Mouse (Mus musculus): ENCODE measurements around the gene Jade2.

The Jade2 gene

GRCm38 (mm10) chr11:51834067-51834411, 23.4 kb downstream of the Jade2 start:
- WGBS = 94% methylated on average over 8 of the region's 8 CpGs

DNA sequence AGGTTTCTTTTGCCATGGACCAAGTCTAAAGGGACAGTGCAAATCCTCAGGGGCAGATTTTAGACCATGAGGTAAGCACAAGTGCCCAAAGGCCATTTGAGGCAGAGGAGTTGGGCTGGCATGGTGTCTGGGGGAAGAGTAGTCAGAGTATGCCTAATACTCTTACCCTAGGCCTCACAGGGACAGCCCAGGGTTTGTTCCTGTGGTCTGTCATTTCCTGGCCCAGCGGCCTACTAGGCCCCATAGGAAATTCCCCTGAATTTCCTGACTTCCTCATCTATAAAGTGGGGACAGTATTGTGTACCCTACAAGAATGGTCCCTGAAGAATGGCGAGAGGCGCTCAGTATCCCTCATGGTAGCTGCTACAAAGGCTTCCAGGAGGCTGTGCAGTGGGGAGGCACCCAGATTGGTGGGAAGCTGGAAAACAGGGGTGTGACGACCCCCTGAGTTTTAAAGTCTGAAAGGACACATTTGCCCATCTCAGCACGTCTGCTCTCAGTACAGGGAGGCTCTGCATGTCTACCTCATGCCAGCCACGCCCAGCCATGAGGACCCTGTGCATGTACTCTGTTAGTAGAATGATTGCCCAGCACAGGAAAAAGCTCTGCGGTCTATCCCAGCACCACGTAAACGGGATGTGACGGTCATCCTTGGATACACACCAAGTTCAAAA, 23.9 kb downstream of the Jade2 start:
- 88% methylated on average over 10 of the region's 10 CpGs for WGBS

DNA sequence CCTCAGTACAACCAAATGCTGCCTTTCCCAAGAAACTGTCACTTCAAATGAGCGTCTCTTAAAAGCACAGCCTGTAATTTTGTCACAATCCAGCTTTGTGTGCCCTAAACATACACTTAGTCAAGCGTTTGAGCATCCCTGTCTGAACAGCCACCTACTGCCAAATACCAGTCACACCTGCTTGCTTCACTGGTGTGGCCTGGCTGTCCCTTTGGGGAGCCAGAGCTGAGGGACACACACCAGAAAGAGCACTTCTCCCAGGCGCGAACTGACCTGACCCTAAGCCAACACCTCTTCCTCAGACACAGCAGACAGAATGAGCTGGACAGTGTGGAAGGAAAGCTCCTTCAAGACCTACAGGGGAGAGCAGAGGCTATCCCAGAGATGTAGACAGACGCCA, 24.5 kb downstream of the Jade2 start:
- whole genome bisulfite sequencing = 79% methylated on average over 5 of the region's 5 CpGs

GRCm38 (mm10) chr11:51831962-51832909, 25.2 kb downstream of the Jade2 start:
- WGBS = 59% methylated on average over 4 of the region's 4 CpGs

GRCm38 (mm10) chr11:51824867-51825424, 32.5 kb downstream of the Jade2 start:
- 93% methylated on average over 19 of the region's 19 CpGs for WGBS

GRCm38 (mm10) chr11:51823963-51824753, 33.3 kb downstream of the Jade2 start:
- WGBS = 88% methylated on average over 3 of the region's 3 CpGs

DNA sequence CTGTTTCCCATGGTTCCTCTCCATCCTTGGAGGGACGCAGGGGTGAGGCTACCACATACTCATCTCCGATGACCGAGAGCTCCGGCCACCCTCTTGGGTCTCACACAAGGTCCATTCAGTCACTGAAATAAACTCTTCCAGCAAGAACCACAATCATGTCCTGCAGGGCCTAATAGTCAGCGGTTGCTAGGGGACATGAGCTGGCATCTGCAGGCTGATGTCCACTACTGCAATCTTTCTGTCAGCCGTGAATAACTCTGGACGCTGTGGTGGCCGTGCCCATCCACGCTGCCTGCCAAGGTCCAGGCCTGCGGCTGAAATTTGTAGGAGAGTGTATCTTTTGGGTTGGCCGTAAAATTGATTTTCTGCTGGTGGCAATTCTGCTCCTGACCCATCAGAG, 34.2 kb downstream of the Jade2 start:
- 74% methylated on average over 11 of the region's 11 CpGs for WGBS

DNA sequence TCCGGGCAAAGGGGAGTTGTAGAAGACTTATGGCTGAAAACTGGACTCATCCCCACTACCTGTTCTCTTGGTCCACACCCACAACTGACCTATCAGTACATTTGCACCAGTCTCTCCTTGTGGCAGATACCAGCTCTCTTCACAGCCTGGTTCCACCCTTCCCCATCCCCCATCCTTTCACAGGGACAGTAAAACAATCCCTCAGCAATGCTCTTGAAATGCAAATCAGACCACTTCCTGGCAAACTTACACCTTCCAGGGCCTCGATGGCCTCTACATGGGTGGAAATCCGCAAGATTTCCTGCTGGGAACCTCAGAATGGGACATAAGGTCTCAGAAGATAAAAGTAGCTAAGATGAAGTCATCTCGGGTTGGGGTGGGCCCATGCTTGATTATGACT, 34.7 kb downstream of the Jade2 start:
- 59% methylated on average over 4 of the region's 4 CpGs for WGBS

DNA sequence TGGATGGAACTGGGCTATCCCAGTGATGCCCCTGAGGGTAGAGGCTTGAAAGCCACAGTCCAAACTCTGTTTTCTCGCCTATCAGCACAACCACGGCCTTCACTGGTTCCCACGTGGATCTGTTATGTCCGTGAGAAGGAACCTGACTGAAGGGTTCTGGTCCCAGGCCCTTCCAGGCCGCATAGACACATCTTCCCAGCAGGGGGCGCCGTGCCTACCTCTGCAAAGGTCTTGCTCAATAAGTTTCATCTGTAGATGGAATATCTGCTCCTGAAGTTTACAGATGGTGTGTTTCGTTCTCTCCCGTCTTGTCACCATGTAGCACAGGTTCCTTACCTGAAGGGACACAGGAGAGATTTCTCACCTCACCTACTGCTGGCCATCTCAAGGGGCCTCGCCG, 36.6 kb downstream of the Jade2 start:
- WGBS = 41% methylated on average over 11 of the region's 11 CpGs

GRCm38 (mm10) chr11:51819964-51820363, 37.5 kb downstream of the Jade2 start:
- WGBS = 71% methylated on average over 3 of the region's 3 CpGs

GRCm38 (mm10) chr11:51818837-51819236, 38.6 kb downstream of the Jade2 start:
- 86% methylated on average over 4 of the region's 4 CpGs for WGBS

- WGBS = 35% methylated on average over 6 of the region's 6 CpGs
These were observed 39.7 kb downstream of the Jade2 start for GRCm38 (mm10) chr11:51817756-51818155.

DNA sequence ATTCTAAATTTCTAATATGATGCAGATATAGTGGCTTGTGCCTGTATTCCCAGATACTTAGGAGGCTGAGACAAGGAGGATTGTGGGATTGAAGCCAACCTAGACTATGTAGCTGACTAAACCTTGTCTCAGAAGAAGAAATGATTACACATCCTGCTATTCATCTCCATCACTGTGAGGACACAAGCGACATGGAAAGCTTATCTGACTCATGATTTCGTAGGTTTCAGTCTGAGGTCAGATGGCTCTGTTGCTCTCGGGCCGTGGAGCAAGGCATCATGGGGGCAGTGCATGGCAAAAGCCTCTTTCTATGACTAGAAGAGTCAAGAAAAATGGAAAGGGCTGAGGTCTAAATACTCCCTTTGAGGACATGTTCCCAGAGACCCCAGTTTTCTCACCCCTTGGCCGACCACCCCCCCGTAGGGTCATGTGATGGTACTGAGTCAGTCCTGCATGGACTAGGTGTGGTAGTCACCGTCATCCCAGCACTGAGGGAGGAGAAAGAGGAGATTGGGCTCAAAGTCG, 45.4 kb downstream of the Jade2 start:
- 93% methylated on average over 8 of the region's 8 CpGs for WGBS

GRCm38 (mm10) chr11:51811230-51811629, 46.2 kb downstream of the Jade2 start:
- WGBS = 86% methylated on average over 4 of the region's 4 CpGs

- WGBS = 60% methylated on average over 6 of the region's 6 CpGs
These were observed 47.7 kb downstream of the Jade2 start for GRCm38 (mm10) chr11:51809632-51810224.

DNA sequence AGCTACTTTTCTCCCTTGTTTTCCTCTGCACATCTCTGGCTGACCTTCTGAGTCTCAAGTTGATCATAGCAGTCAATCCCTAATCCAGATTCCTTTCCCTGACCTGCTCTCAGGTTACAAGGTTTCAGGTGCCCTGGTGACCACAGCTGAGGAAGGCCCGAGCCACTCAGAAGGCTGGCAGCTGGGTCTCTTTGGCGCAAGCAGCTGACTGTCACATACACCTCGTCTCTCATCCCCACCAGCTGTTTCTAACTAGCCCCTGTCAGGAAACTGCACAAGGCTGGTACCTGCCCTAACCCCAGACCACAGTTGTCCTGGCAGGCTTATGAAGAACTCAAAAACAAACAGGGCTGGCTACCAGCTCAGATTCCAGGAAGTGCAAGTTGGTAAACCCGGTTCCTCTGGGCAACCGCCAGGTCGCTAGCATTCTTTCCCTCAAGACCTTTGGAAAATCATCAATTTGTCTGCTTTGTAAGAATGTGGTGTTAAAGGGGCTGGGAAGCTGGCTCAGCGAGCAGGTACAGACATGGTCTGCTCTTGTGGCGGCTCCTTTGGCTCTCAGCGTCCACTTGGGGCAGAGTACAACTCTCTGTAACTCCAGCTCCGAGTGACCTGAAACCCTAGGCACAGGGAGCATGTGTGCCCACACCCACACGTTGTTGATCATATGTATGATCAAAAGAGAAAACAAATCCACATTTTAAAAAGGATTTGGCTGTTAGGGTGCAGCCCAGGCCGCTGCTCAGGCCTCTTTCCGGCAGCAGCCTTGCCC, 50.2 kb downstream of the Jade2 start:
- 64% methylated on average over 13 of the region's 13 CpGs for WGBS

- 16% methylated on average over 17 of the region's 17 CpGs for WGBS
These were observed 52.1 kb downstream of the Jade2 start for GRCm38 (mm10) chr11:51805221-51805981.

DNA sequence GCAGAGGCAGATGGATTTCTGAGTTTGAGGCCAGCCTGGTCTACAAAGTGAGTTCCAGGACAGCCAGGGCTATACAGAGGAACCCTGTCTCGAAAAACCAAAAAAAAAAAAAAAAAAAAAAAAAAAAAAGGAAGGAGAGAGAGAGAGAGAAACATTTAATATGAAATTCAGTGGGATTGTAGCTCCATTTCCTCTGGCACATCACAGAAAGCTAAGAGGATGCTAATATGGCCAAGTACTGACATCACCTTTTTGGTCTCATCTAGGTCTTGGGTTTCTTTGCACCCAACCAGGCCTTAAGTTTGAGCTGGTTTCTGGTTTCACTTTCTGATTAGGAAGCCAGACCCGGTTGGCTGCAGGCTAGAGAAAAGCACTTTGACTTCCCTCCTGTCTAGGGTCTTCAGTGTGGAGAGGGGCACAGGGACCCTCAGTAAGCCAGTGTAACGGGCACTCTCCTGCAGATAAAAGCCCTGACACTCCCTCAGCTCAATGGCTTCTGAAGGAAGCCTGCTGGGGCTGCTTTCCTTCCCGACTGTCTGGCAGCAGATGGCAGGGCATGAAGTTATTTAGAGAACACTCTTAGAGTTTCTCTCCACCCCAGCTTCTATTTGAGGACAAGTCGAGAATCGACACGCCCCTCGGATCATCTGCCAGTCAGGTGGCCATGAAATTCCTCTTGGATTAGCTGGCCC, 56.7 kb downstream of the Jade2 start:
- WGBS = 26% methylated on average over 8 of the region's 8 CpGs

GRCm38 (mm10) chr11:51796272-51796671, 61.2 kb downstream of the Jade2 start:
- WGBS = 71% methylated on average over 4 of the region's 4 CpGs

All from cerebral cortex, adult 2 months (tissue).